Mouse (Mus musculus): ENCODE data around the gene Lmod3. TPM values are rescaled to one million over a fixed set of nuclear protein-coding genes. Genes with fewer than 3 reads are reported as not detected.
"Not testable (repeated sequence)": the region's sequence is repeated elsewhere in the genome, so short reads cannot be mapped to it uniquely, and the experiment has no call there.

The Lmod3 gene
- polyA plus RNA-seq, 1 experiment from 2014 or later = 0.96 TPM

GRCm38 (mm10) chr6:97272349-97272748, 19.8 kb upstream of the Lmod3 start:
- Histone ChIP-seq H3K27ac (replicated peaks; ENCODE audit: low read depth, low read length) (no peak overlapping the region), H3K4me2 (ENCODE audit: low read depth, severe bottlenecking) (no peak overlapping the region), H3K9ac (ENCODE audit: low read length) (no peak overlapping the region), H3K36me3 (ENCODE audit: control insufficient read depth, insufficient read depth, low read length) (no peaks in the 10 kb centered on the region), H3K4me3 (ENCODE audit: low read depth, low read length) (no peak overlapping the region), H3K27me3 (ENCODE audit: control insufficient read depth, insufficient read depth, low read length) (no peaks in the 10 kb centered on the region), H3K4me1 (ENCODE audit: control insufficient read depth, insufficient read depth, low read length) (0 out of 2 replicates have a peak, but pooled peaks cover 4% of the 10 kb centered on the region), H3K9me3 (ENCODE audit: control insufficient read depth, low read length) (no peaks in the 10 kb centered on the region)
- 81% methylated on average over 2 of the region's 2 CpGs for WGBS
- no peak for DNase-seq (ENCODE audit: low spot score)
- no peak for ATAC-seq (ENCODE audit: insufficient number of reproducible peaks, low FRiP score, low TSS enrichment, low read depth)

GRCm38 (mm10) chr6:97269596-97269995, 17.0 kb upstream of the Lmod3 start:
- H3K9ac ChIP-seq (ENCODE audit: low read length) = no peak overlapping the region
- ATAC-seq (ENCODE audit: insufficient number of reproducible peaks, low FRiP score, low TSS enrichment, low read depth) (no peak), DNase-seq (ENCODE audit: low spot score) (no peak)
- H3K4me1 ChIP-seq (ENCODE audit: control insufficient read depth, insufficient read depth, low read length) = no peaks in the 10 kb centered on the region
- no peaks in the 10 kb centered on the region for H3K27me3 ChIP-seq (ENCODE audit: control insufficient read depth, insufficient read depth, low read length)
- no peak overlapping the region for H3K4me3 ChIP-seq (ENCODE audit: low read depth, low read length)
- H3K4me2 ChIP-seq (ENCODE audit: low read depth, severe bottlenecking) = no peak overlapping the region
- no peaks in the 10 kb centered on the region for H3K9me3 ChIP-seq (ENCODE audit: control insufficient read depth, low read length)
- WGBS = 81% methylated on average over 11 of the region's 11 CpGs
- H3K27ac ChIP-seq (replicated peaks; ENCODE audit: low read depth, low read length) = no peak overlapping the region
- no peaks in the 10 kb centered on the region for H3K36me3 ChIP-seq (ENCODE audit: control insufficient read depth, insufficient read depth, low read length)

- 94% methylated on average over 2 of the region's 2 CpGs for WGBS
- H3K9me3 ChIP-seq (ENCODE audit: control insufficient read depth, low read length) = no peaks in the 10 kb centered on the region
- H3K27ac ChIP-seq (replicated peaks; ENCODE audit: low read depth, low read length) = no peak overlapping the region
- no peak overlapping the region for H3K4me3 ChIP-seq (ENCODE audit: low read depth, low read length)
- no peak overlapping the region for H3K9ac ChIP-seq (ENCODE audit: low read length)
- DNase-seq (ENCODE audit: low spot score) = no peak
- H3K4me1 ChIP-seq (ENCODE audit: control insufficient read depth, insufficient read depth, low read length) = no peaks in the 10 kb centered on the region
- no peaks in the 10 kb centered on the region for H3K36me3 ChIP-seq (ENCODE audit: control insufficient read depth, insufficient read depth, low read length)
- ATAC-seq (ENCODE audit: insufficient number of reproducible peaks, low FRiP score, low TSS enrichment, low read depth) = no peak
- no peak overlapping the region for H3K4me2 ChIP-seq (ENCODE audit: low read depth, severe bottlenecking)
- no peaks in the 10 kb centered on the region for H3K27me3 ChIP-seq (ENCODE audit: control insufficient read depth, insufficient read depth, low read length)
Measured at GRCm38 (mm10) chr6:97267132-97267531, 14.6 kb upstream of the Lmod3 start.

GRCm38 (mm10) chr6:97266661-97267060, 14.1 kb upstream of the Lmod3 start:
- DNase-seq (ENCODE audit: low spot score) (no peak), ATAC-seq (ENCODE audit: insufficient number of reproducible peaks, low FRiP score, low TSS enrichment, low read depth) (no peak)
- Histone ChIP-seq H3K9ac (ENCODE audit: low read length) (no peak overlapping the region), H3K9me3 (ENCODE audit: control insufficient read depth, low read length) (no peaks in the 10 kb centered on the region), H3K4me1 (ENCODE audit: control insufficient read depth, insufficient read depth, low read length) (no peaks in the 10 kb centered on the region), H3K36me3 (ENCODE audit: control insufficient read depth, insufficient read depth, low read length) (no peaks in the 10 kb centered on the region), H3K4me3 (ENCODE audit: low read depth, low read length) (no peak overlapping the region), H3K4me2 (ENCODE audit: low read depth, severe bottlenecking) (no peak overlapping the region), H3K27me3 (ENCODE audit: control insufficient read depth, insufficient read depth, low read length) (no peaks in the 10 kb centered on the region), H3K27ac (replicated peaks; ENCODE audit: low read depth, low read length) (no peak overlapping the region)
- 73% methylated on average over 4 of the region's 4 CpGs for WGBS

GRCm38 (mm10) chr6:97265705-97266104, 13.1 kb upstream of the Lmod3 start:
- H3K4me1 ChIP-seq (ENCODE audit: control insufficient read depth, insufficient read depth, low read length) = no peaks in the 10 kb centered on the region
- H3K9ac ChIP-seq (ENCODE audit: low read length) = no peak overlapping the region
- DNase-seq (ENCODE audit: low spot score) (no peak), ATAC-seq (ENCODE audit: insufficient number of reproducible peaks, low FRiP score, low TSS enrichment, low read depth) (no peak)
- H3K9me3 ChIP-seq (ENCODE audit: control insufficient read depth, low read length) = no peaks in the 10 kb centered on the region
- no peak overlapping the region for H3K4me2 ChIP-seq (ENCODE audit: low read depth, severe bottlenecking)
- no peaks in the 10 kb centered on the region for H3K36me3 ChIP-seq (ENCODE audit: control insufficient read depth, insufficient read depth, low read length)
- no peaks in the 10 kb centered on the region for H3K27me3 ChIP-seq (ENCODE audit: control insufficient read depth, insufficient read depth, low read length)
- no peak overlapping the region for H3K27ac ChIP-seq (replicated peaks; ENCODE audit: low read depth, low read length)
- 88% methylated on average over 3 of the region's 3 CpGs for WGBS
- no peak overlapping the region for H3K4me3 ChIP-seq (ENCODE audit: low read depth, low read length)

GRCm38 (mm10) chr6:97265240-97265639, 12.7 kb upstream of the Lmod3 start:
- H3K36me3 ChIP-seq (ENCODE audit: control insufficient read depth, insufficient read depth, low read length) = no peaks in the 10 kb centered on the region
- no peaks in the 10 kb centered on the region for H3K27me3 ChIP-seq (ENCODE audit: control insufficient read depth, insufficient read depth, low read length)
- ATAC-seq (ENCODE audit: insufficient number of reproducible peaks, low FRiP score, low TSS enrichment, low read depth) (no peak), DNase-seq (ENCODE audit: low spot score) (no peak)
- no peaks in the 10 kb centered on the region for H3K4me1 ChIP-seq (ENCODE audit: control insufficient read depth, insufficient read depth, low read length)
- H3K4me3 ChIP-seq (ENCODE audit: low read depth, low read length) = no peak overlapping the region
- no peaks in the 10 kb centered on the region for H3K9me3 ChIP-seq (ENCODE audit: control insufficient read depth, low read length)
- no peak overlapping the region for H3K27ac ChIP-seq (replicated peaks; ENCODE audit: low read depth, low read length)
- H3K4me2 ChIP-seq (ENCODE audit: low read depth, severe bottlenecking) = no peak overlapping the region
- WGBS = 84% methylated on average over 8 of the region's 8 CpGs
- H3K9ac ChIP-seq (ENCODE audit: low read length) = no peak overlapping the region

GRCm38 (mm10) chr6:97263750-97264149, 11.2 kb upstream of the Lmod3 start:
- H3K9me3 ChIP-seq (ENCODE audit: control insufficient read depth, low read length); H3K27me3 ChIP-seq (ENCODE audit: control insufficient read depth, insufficient read depth, low read length); H3K9ac ChIP-seq (ENCODE audit: low read length); DNase-seq (ENCODE audit: low spot score); H3K4me1 ChIP-seq (ENCODE audit: control insufficient read depth, insufficient read depth, low read length); H3K4me3 ChIP-seq (ENCODE audit: low read depth, low read length); H3K36me3 ChIP-seq (ENCODE audit: control insufficient read depth, insufficient read depth, low read length); ATAC-seq (ENCODE audit: insufficient number of reproducible peaks, low FRiP score, low TSS enrichment, low read depth); H3K27ac ChIP-seq (replicated peaks; ENCODE audit: low read depth, low read length); H3K4me2 ChIP-seq (ENCODE audit: low read depth, severe bottlenecking): not testable (repeated sequence)

GRCm38 (mm10) chr6:97262229-97262628, 9.7 kb upstream of the Lmod3 start:
- Histone ChIP-seq H3K36me3 (ENCODE audit: control insufficient read depth, insufficient read depth, low read length) (no peaks in the 10 kb centered on the region), H3K9ac (ENCODE audit: low read length) (no peak overlapping the region), H3K9me3 (ENCODE audit: control insufficient read depth, low read length) (no peaks in the 10 kb centered on the region), H3K4me1 (ENCODE audit: control insufficient read depth, insufficient read depth, low read length) (no peaks in the 10 kb centered on the region), H3K27ac (replicated peaks; ENCODE audit: low read depth, low read length) (no peak overlapping the region), H3K4me2 (ENCODE audit: low read depth, severe bottlenecking) (no peak overlapping the region), H3K27me3 (ENCODE audit: control insufficient read depth, insufficient read depth, low read length) (no peaks in the 10 kb centered on the region), H3K4me3 (ENCODE audit: low read depth, low read length) (no peak overlapping the region)
- no peak for ATAC-seq (ENCODE audit: insufficient number of reproducible peaks, low FRiP score, low TSS enrichment, low read depth)
- 71% methylated on average over 4 of the region's 4 CpGs for WGBS
- no peak for DNase-seq (ENCODE audit: low spot score)

- not testable (repeated sequence) for H3K27me3 ChIP-seq (ENCODE audit: control insufficient read depth, insufficient read depth, low read length); H3K36me3 ChIP-seq (ENCODE audit: control insufficient read depth, insufficient read depth, low read length); H3K9me3 ChIP-seq (ENCODE audit: control insufficient read depth, low read length); H3K4me2 ChIP-seq (ENCODE audit: low read depth, severe bottlenecking); H3K27ac ChIP-seq (replicated peaks; ENCODE audit: low read depth, low read length); H3K9ac ChIP-seq (ENCODE audit: low read length); H3K4me1 ChIP-seq (ENCODE audit: control insufficient read depth, insufficient read depth, low read length); ATAC-seq (ENCODE audit: insufficient number of reproducible peaks, low FRiP score, low TSS enrichment, low read depth); DNase-seq (ENCODE audit: low spot score); H3K4me3 ChIP-seq (ENCODE audit: low read depth, low read length)
- WGBS = 95% methylated on average over 2 of the region's 2 CpGs
Measured at GRCm38 (mm10) chr6:97259926-97260325, 7.4 kb upstream of the Lmod3 start.

All from limb, embryonic 11.5 days (tissue).